Mouse (Mus musculus) yolk sac, embryonic 10.5 days (tissue): ENCODE measurements at regions not wholly inside any gene's neighbourhood (a gene's known extent, or its start where the extent isn't known, plus 50 kb on each side); places are given as distances from the start of the nearest gene placed in this dataset.

Experiments used
- DNase-seq: peaks from one replicate; pipeline ENCODE4 v3.0.0-alpha.2; 2017; ENCODE audit warnings: low spot score

GRCm38 (mm10) chr13:90493696-90494095 lies 404.3 kb upstream of the Xrcc4 start:
- DNase-seq, result no peak

- peak; percentile 20 for DNase-seq
Measured at GRCm38 (mm10) chr13:90490991-90491951, 401.9 kb upstream of the Xrcc4 start.

DNA sequence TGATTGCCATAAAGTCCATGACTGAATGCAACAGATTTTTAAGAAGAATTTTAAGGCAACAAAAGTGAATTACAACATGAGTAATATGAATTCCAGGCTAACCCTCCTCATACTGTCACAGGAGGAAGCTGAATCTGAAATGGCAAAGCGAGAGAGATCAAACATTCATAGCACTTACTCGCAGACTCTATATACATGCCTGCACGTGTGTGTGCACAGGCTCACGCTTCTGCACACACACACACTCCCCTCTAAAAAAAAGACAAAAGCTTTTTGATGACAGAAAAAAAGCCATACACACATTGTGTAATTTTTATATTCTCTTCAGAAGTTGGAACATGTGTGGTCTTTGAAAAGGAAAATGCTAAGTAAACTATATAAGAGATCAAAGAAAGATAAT lies 391.1 kb upstream of the Xrcc4 start:
- no peak for DNase-seq

DNA sequence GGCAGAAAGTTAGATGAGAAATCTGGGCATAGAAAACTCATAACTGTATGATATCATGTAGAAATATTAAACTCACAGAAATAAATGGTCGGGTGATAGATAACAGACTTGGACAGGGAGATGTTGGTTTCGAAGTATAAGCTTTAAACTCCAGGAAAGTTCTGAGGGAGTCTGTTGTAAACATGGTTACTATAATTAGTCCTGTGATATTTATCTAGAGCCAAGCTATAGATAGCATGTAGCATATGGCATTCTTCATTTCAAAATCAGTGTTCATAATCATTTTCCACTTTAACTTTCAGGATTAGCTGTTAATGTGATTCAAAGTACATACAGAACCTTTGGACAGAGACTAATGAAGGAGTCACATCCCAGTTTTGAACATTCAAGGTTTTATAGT lies 387.5 kb upstream of the Xrcc4 start:
- DNase-seq, result no peak

- DNase-seq, result no peak
Measured at GRCm38 (mm10) chr13:90474507-90474906, 385.1 kb upstream of the Xrcc4 start.

- DNase-seq, result no peak
Measured at GRCm38 (mm10) chr13:90474053-90474452, 384.6 kb upstream of the Xrcc4 start.

GRCm38 (mm10) chr13:90473041-90473825 lies 383.8 kb upstream of the Xrcc4 start:
- DNase-seq, result no peak

- DNase-seq, result no peak
Measured at GRCm38 (mm10) chr13:90466096-90466495, 376.7 kb upstream of the Xrcc4 start.

GRCm38 (mm10) chr13:90464051-90464450 lies 374.6 kb upstream of the Xrcc4 start:
- DNase-seq, result peak; percentile 2

- DNase-seq, result no peak
Measured at GRCm38 (mm10) chr13:90463381-90463780, 374.0 kb upstream of the Xrcc4 start.

DNA sequence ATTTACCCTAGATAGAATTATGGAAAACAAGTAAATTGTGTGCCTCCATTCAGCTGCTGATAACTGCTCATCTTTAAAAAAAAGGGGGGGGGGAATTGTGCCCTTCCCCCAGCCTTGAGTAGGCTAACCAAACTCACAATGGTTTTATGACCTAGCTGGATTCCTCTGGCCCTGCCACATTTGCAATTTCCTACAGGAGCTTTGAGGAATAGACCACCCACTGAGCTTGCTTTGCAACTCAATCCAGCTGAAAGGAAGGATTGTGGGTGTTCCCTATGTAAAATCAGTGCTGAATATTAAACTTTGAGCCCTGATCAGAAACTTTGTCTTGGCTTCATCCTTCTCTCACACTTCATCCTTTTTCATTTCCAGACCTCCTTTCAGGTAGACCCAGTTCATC lies 365.2 kb upstream of the Xrcc4 start:
- DNase-seq, result no peak

- no peak for DNase-seq
Measured at GRCm38 (mm10) chr13:90426901-90427300, 337.5 kb upstream of the Xrcc4 start.

GRCm38 (mm10) chr13:90425379-90425778 lies 336.0 kb upstream of the Xrcc4 start:
- DNase-seq, result no peak

- no peak for DNase-seq
Measured at GRCm38 (mm10) chr13:90424541-90424940, 335.1 kb upstream of the Xrcc4 start.

DNA sequence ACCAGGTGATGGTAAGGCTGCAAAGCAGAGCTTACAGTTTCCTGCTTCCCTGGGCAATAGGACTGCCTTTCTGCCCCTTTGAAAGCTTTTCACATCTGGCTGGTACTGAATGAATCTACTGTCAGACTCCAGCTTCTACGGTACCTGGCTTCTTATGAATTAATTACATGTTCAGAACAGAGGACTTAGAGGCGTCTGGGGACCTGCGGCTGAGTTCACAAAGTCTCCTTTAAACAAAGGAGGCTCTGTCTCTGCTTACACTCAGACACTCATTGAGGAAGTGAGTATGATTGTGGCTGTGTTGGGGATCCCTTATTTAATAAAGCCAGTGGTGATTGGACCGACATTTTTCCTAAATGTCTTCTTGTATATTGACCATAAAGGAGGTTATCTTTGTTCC lies 331.6 kb upstream of the Xrcc4 start:
- no peak for DNase-seq

DNA sequence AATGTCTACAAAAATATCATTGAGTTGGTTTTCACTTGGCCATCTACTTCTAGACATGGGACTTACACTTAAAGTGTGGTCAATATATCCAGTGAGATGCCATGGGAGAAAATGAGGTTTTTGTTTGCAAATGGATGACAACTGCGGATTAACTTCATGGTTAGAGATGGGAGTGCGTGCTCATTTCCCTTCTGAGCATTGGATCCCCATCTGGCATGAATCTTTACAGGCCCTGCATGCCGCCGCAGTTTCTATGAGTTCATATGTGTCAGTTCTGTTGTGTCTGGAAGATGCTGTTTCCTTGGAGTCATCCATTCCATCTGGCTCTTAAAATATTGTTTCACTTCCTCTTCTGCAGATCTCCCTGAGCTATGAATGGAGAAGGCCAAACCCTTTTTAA lies 315.0 kb upstream of the Xrcc4 start:
- DNase-seq, result no peak

DNA sequence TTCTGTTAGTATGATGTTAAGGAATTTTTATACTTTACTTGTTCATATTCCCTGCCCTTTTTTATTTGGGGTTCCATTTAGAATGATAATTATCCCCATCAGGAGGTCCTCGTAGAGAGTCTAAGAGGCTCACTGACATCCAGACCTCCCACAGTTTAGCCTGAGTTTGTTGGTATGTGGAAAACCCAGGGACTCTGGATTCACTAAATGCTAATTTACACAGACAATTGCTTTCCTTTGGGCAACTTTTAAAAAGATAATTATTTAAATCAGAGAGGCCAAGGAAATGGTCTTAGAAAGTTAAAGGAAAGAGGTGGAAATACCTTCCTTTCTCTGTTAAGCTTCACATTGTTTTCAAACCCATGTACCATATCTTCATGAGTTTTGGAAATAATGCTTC lies 312.7 kb upstream of the Xrcc4 start:
- DNase-seq, result no peak

DNA sequence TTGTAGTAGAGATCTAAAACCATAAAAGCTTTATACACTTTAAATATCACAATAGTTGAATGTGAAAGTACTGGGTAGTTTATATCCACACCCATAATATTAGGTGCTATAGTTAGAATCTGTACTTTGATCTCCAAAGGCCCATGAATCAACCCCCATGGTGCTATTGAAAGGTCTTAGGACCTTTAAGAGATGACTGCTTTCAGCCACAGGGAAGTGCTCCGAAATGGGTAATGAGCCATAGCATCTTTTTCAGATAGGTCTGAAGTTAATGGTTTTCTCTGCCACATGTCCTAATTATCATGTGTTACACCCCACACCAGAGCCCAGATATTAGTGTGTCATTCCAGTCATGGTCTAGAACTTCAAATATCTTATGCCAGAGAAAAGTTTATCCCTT lies 312.1 kb upstream of the Xrcc4 start:
- DNase-seq, result no peak

DNA sequence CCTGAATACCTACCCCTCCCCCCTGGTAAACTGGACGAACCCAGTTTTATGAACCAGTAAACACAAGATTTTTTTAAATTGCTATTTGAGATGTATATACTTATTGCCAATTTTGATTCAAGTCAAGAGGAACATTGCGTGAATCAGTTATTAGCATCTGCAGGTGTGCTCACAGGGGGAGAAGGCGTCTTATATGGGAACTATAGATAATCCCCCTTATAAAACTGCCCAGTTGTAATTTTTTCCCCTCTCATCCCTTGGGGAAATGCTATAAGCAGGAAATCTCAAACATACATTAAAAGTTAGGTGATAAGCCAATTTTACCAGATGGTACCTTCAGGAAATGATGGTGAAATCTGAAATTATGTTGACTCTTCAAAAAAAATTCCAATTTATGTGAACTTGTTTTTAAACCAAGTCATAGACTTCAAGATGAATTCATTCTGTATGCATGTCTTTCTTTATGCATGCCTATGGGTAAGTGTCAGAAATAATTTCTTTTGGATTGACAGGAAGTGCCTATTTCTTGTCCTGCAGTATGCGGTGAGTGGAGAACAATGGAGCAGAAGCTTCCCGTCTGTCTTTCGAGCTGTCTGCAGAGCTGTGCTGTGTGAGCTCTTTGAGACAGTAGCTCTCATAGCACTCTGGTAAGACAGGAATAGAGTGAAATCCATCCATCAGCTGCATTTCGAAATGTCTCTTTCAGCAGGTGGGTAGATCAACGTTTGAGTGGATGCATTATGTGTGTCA lies 306.0 kb upstream of the Xrcc4 start:
- DNase-seq, result no peak

GRCm38 (mm10) chr13:90394815-90395241 lies 305.4 kb upstream of the Xrcc4 start:
- DNase-seq, result no peak

DNA sequence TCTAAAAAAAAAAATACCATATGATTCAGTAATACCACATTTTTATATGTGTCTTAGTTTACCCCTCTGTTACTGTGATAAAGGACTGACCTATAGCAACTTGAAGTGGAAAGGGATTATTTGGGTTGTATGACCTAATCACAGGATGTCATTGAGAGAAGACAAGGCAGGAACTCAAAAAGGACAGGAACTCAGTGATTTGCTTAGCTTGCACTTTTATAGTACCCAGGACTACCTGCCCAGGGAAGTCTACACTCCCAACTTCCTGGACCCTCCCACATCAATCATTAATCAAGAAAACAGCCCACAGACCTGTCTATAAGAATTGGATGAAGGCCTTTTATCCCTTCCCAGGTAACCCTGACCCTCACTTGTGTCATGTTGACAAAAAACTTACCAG lies 303.0 kb upstream of the Xrcc4 start:
- DNase-seq, result no peak

DNA sequence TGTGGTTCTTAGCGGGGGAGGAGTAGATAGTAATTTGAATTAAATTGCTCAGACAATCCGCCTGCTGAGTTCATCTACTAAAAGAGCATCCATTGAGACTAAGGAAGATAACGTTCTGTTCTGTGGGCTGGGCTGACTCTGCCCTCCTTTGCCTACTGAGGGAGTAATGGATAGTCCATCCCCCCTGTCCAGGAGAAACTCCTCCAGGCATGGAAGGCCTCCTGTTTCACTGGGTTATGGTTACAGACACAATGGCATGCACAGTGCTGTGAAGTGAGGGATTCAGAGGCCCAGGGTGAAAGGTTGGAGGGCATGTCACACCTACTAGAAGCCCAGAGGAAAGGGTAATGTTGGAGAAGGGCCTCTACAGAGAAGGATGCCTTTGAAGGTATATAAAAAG lies 287.2 kb upstream of the Xrcc4 start:
- DNase-seq, result no peak
